Mouse (Mus musculus) urinary bladder, postnatal 36 days (tissue): ENCODE measurements around the gene Fan1.
A peak's percentile ranks its signal among the peaks of the same experiment; 100 is the strongest.

Experiments
- DNase-seq, 2 experiments: peaks; one replicate each; pipeline ENCODE4 v3.0.0; 2022; ENCODE audit warnings: low spot score in 2 of 2, mixed read lengths in 1 of 2

The Fan1 gene

DNA sequence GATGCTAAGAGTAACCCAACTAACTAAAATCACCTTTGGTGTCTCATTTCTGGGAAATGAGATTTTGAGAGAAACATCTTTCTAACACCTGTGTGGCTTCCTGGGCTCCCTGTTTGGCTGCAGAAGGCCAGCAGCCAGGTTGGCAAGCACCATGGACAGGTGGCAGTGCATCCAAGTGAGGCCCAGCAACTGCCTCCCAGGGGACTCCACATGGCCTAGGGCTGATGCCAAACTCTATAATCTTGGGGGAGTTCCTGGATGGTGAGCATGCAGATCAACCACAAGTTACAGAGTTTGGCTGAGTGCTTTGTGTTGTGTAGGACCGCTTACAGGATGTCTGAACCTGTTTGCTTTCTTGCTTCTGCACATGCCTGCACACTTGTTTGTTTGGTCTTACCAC, 41.2 kb downstream of the Fan1 start:
- DNase-seq = no peak

DNA sequence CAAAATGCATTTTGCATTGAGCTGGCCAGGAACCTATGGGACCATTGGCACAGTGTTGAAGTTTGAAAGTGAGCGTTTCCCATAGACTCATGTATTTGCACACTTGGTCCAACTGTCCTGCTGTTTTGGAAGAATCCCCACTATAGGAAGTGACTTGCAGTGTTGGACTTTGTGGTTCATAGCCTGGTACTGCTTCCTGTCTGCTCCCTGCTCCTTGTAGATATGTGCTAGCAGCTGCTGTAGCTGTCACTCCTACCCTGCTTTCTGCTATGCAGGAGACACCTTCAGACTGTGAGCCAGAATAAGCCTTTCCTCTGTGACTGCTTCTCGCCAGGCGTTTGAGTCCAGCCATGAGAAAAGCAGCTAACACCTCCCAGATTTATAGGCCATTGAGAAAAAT, 42.6 kb downstream of the Fan1 start:
- no peak for DNase-seq

- DNase-seq = no peak
Observed at GRCm38 (mm10) chr7:64327486-64327885, 46.4 kb downstream of the Fan1 start.

GRCm38 (mm10) chr7:64326892-64327291, 47.0 kb downstream of the Fan1 start:
- peak; percentile 61 to 75 for DNase-seq

GRCm38 (mm10) chr7:64321658-64322057, 52.2 kb downstream of the Fan1 start:
- no peak for DNase-seq

DNA sequence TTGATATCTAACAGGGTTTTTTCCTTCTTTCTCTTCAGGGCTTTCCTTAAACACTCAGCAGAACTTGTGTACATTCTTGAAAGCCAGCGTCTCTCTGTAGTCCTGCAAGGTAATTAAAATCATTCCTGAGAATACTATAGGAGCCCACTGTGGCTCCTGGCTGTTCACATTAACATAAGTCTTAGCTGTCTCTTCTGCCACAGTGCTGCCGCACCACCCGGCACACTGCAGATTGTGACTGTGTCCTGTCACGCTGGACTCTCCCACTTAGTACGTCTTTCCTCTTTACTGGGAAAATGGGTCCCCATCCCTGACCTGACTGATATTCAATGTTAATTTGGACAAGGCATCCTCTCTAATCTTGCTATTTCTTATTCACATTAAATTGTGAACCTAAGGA, 52.8 kb downstream of the Fan1 start:
- DNase-seq = no peak

DNA sequence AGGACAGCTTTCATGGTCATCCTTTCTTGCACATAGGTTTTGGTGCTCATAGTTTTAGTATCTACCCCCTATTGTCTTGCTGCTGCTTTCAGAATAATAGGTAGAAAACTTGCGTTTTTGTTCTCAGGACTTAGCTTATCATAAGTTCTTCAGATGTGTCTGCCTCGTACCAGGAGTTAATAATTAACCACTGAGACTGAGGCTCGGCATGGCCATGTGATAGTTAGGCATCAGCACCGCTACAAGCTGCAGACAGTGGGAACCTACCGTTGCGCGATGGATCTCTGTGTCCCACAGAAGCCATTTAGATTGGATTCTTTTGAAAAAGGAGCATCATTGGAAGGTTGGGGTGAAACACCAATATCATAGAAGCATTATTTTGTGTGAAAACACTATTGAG, 61.1 kb downstream of the Fan1 start:
- DNase-seq = no peak

DNA sequence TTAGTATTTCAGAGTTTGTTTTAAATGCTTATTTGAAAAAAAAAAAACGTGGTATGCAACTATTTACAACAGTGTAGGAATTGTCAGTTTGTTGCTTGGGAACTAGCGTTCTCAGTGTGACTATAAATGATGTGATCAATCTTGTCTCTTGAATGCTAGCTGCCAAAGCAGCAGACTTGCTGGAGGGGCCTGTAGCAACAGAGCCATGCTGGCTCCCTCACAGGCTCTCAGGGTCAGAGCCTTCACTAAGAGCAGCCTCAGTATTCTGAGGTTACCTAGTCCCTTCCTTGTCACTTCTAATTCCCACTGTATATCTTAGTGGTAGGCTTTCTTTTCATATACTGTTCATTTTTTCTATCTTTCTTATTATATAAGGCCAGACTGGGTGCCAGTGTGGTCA, 63.1 kb downstream of the Fan1 start:
- no peak for DNase-seq

DNA sequence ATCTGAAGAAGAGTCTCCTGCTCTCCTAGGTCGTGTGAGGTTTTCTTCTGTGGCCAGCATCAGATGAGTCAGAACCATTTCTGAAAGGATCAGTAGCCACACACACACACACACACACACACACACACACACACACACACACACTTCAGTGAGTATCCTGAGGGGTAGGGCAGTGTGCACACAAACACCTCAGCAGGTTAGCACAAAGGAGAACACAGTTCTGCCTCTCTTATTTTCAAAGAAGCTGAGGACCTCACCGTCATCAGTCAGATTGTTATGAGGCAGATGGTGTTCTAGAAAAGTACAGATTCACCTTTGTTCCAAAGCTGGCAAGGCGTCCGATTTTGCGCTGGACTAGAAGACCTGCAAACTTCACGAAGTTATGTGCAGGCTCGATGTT, 63.7 kb downstream of the Fan1 start:
- DNase-seq = no peak
